Mouse (Mus musculus): ENCODE measurements around the gene Rnd3. TPM values are rescaled to one million over a fixed set of nuclear protein-coding genes. Genes with fewer than 3 reads are reported as not detected.

Rnd3 gene
- polyA plus RNA-seq, 1 experiment: 111 TPM

GRCm38 (mm10) chr2:51110271-51110670, 38.6 kb downstream of the Rnd3 start:
- no peak for DNase-seq (ENCODE audit: low read depth)
- TF ChIP-seq CTCF (IDR thresholded peaks at IDR 0.05; ENCODE audit: borderline replicate concordance, extremely low read depth, insufficient read depth, insufficient read length): no peak
- TF ChIP-seq POLR2A (IDR thresholded peaks at IDR 0.05; ENCODE audit: borderline replicate concordance, extremely low read depth, insufficient read depth, insufficient read length, poor library complexity, severe bottlenecking): no peak

GRCm38 (mm10) chr2:51108631-51109030, 40.3 kb downstream of the Rnd3 start:
- no peak for DNase-seq (ENCODE audit: low read depth)
- TF ChIP-seq POLR2A (IDR thresholded peaks at IDR 0.05; ENCODE audit: borderline replicate concordance, extremely low read depth, insufficient read depth, insufficient read length, poor library complexity, severe bottlenecking) (no peak), CTCF (IDR thresholded peaks at IDR 0.05; ENCODE audit: borderline replicate concordance, extremely low read depth, insufficient read depth, insufficient read length) (no peak)

- no peak for DNase-seq (ENCODE audit: low read depth)
- TF ChIP-seq POLR2A (IDR thresholded peaks at IDR 0.05; ENCODE audit: borderline replicate concordance, extremely low read depth, insufficient read depth, insufficient read length, poor library complexity, severe bottlenecking) (no peak), CTCF (IDR thresholded peaks at IDR 0.05; ENCODE audit: borderline replicate concordance, extremely low read depth, insufficient read depth, insufficient read length) (no peak)
Observed at GRCm38 (mm10) chr2:51101187-51101586, 47.7 kb downstream of the Rnd3 start.

GRCm38 (mm10) chr2:51099987-51100386, 48.9 kb downstream of the Rnd3 start:
- TF ChIP-seq POLR2A (IDR thresholded peaks at IDR 0.05; ENCODE audit: borderline replicate concordance, extremely low read depth, insufficient read depth, insufficient read length, poor library complexity, severe bottlenecking) (no peak), CTCF (IDR thresholded peaks at IDR 0.05; ENCODE audit: borderline replicate concordance, extremely low read depth, insufficient read depth, insufficient read length) (no peak)
- peak; percentile 70 for DNase-seq (ENCODE audit: low read depth)

- DNase-seq (ENCODE audit: low read depth): no peak
- no peak for TF ChIP-seq CTCF (IDR thresholded peaks at IDR 0.05; ENCODE audit: borderline replicate concordance, extremely low read depth, insufficient read depth, insufficient read length)
Observed at GRCm38 (mm10) chr2:51099240-51099639, 49.7 kb downstream of the Rnd3 start.

- peak; percentile 90 for DNase-seq (ENCODE audit: low read depth)
Observed at GRCm38 (mm10) chr2:51090688-51091087, 58.2 kb downstream of the Rnd3 start.

GRCm38 (mm10) chr2:51090049-51090448, 58.9 kb downstream of the Rnd3 start:
- no peak for TF ChIP-seq CTCF (IDR thresholded peaks at IDR 0.05; ENCODE audit: borderline replicate concordance, extremely low read depth, insufficient read depth, insufficient read length)
- TF ChIP-seq POLR2A (IDR thresholded peaks at IDR 0.05; ENCODE audit: borderline replicate concordance, extremely low read depth, insufficient read depth, insufficient read length, poor library complexity, severe bottlenecking): no peak
- DNase-seq (ENCODE audit: low read depth): peak; percentile 93

More at GRCm38 (mm10) chr2:51090688-51091087, 58.2 kb downstream of the Rnd3 start:
- TF ChIP-seq CTCF (IDR thresholded peaks at IDR 0.05; ENCODE audit: borderline replicate concordance, extremely low read depth, insufficient read depth, insufficient read length): no peak
- no peak for TF ChIP-seq POLR2A (IDR thresholded peaks at IDR 0.05; ENCODE audit: borderline replicate concordance, extremely low read depth, insufficient read depth, insufficient read length, poor library complexity, severe bottlenecking)

- peak; percentile 59 for DNase-seq (ENCODE audit: low read depth)
- no peak for TF ChIP-seq CTCF (IDR thresholded peaks at IDR 0.05; ENCODE audit: borderline replicate concordance, extremely low read depth, insufficient read depth, insufficient read length)
- TF ChIP-seq POLR2A (IDR thresholded peaks at IDR 0.05; ENCODE audit: borderline replicate concordance, extremely low read depth, insufficient read depth, insufficient read length, poor library complexity, severe bottlenecking): no peak
Observed at GRCm38 (mm10) chr2:51088843-51089573, 59.9 kb downstream of the Rnd3 start.

- TF ChIP-seq POLR2A (IDR thresholded peaks at IDR 0.05; ENCODE audit: borderline replicate concordance, extremely low read depth, insufficient read depth, insufficient read length, poor library complexity, severe bottlenecking): no peak
- no peak for TF ChIP-seq CTCF (IDR thresholded peaks at IDR 0.05; ENCODE audit: borderline replicate concordance, extremely low read depth, insufficient read depth, insufficient read length)
- DNase-seq (ENCODE audit: low read depth): no peak
Observed at GRCm38 (mm10) chr2:51088123-51088453, 60.8 kb downstream of the Rnd3 start.

- no peak for TF ChIP-seq POLR2A (IDR thresholded peaks at IDR 0.05; ENCODE audit: borderline replicate concordance, extremely low read depth, insufficient read depth, insufficient read length, poor library complexity, severe bottlenecking)
- peak; percentile 97 for DNase-seq (ENCODE audit: low read depth)
Observed at GRCm38 (mm10) chr2:51087307-51088122, 61.4 kb downstream of the Rnd3 start.

- DNase-seq (ENCODE audit: low read depth): peak; percentile 63
- TF ChIP-seq POLR2A (IDR thresholded peaks at IDR 0.05; ENCODE audit: borderline replicate concordance, extremely low read depth, insufficient read depth, insufficient read length, poor library complexity, severe bottlenecking) (no peak), CTCF (IDR thresholded peaks at IDR 0.05; ENCODE audit: borderline replicate concordance, extremely low read depth, insufficient read depth, insufficient read length) (no peak)
Observed at GRCm38 (mm10) chr2:51085155-51085554, 63.8 kb downstream of the Rnd3 start.
